Mouse (Mus musculus): ENCODE results near the gene Trim30a. TPM values are rescaled to one million over a fixed set of nuclear protein-coding genes. Genes with fewer than 3 reads are reported as not detected.

Gene Trim30a
- 1.3 and 1.9 TPM in 2 replicates for polyA plus RNA-seq (2012; rRNA removed)

DNA sequence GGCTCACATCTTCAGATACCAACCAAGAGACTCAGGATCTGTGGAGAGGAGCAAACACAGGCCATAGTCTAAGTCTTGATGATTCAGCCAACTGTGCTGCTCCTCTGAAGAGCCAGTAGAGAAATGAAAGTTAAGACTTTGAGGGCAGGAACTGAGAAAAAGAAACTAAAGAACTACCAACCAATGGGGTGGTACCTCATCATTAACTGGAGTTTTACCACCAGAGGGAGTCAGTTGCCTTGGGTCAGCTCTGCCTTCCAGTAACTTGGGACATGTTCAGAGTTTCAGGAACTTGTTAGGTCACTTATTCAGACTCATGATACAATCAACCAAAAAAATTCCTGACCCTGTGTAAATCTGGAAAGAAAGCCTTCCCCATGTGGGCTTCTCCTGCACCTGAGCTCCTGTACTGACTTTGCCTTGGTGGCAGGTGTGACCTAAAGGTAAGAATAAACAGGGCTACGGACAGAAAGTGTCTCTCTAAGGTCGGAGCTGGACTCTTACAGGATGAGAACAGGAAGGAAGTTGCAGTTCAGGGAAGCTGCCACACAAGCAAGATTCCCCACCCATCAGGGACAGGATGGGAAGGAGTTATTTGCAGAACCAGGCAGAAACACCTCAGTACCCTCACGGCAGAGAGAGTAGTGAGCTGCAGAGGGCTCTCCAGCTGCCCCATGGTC, at the start of gene Trim30a:
Gene Trim30a (minus strand): TSS at position 129 of the 680 bp plus-strand sequence.

DNA sequence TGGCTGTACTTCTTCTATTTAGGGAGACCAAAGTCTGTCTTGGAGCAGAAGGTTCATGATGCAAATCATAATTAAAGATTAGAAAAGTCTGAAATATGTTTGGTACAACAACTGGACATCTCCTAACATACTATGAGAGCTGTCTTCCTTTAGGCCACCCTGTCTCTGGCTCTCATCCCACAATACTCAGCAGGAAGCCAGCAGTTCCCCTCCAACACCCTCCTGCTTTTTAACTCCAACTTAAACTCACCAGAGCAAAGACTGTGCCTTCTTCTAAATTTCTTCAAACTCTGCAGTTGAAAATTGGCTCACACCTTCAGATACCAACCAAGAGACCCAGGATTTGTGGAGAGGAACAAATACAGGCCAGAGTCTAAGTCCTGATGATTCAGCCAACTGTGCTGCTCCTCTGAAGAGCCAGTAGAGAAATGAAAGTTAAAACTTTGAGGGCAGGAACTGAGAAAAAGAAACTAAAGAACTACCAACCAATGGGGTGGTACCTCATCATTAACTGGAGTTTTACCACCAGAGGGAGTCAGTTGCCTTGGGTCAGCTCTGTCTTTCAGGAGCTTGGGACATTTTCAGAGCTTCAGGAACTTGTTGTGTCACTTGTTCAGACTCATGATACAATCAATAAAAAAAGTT, 42.5 kb upstream of the Trim30a start, which contains the start of gene Trim30d:
Gene Trim30d (minus strand): TSS at position 429 of the 645 bp plus-strand sequence.

GRCm38 (mm10) chr7:104400698-104401097, 64.3 kb downstream of the Trim30a start, which contains the start of gene Trim30c:
Gene Trim30c (minus strand): TSS chr7:104400837.

GRCm38 (mm10) chr7:104369736-104370414, 95.1 kb downstream of the Trim30a start, which contains the start of gene Trim30b:
Gene Trim30b (minus strand): TSS chr7:104369884.

Other genes starting within 250 kb of the Trim30a start
- gene Trim6, start 246.4 kb downstream of the Trim30a start, polyA plus RNA-seq (2012; rRNA removed), result 0.39 and 0.59 TPM in 2 replicates
- gene Trim34a, start 220.7 kb downstream of the Trim30a start, polyA plus RNA-seq (2012; rRNA removed), result 2.1 and 3.1 TPM in 2 replicates
- gene Trim5, start 177.1 kb downstream of the Trim30a start, polyA plus RNA-seq (2012; rRNA removed), result 0.16 and 0.21 TPM in 2 replicates
- gene Trim12a, start 149.7 kb downstream of the Trim30a start, polyA plus RNA-seq (2012; rRNA removed), result 2.9 and 3.8 TPM in 2 replicates
- 0.04 TPM in 1 of 2 replicates, not detected in the other for gene Trim34b, start 135.7 kb downstream of the Trim30a start, polyA plus RNA-seq (2012; rRNA removed)
- gene Trim12c, start 111.8 kb downstream of the Trim30a start, polyA plus RNA-seq (2012; rRNA removed), result 1.7 and 1.9 TPM in 2 replicates
- gene Trim30b, start 95.3 kb downstream of the Trim30a start, polyA plus RNA-seq (2012; rRNA removed), result 0.05 TPM in 1 of 2 replicates, not detected in the other
- gene Trim30c, start 64.4 kb downstream of the Trim30a start, polyA plus RNA-seq (2012; rRNA removed), result 0.05 and 0.08 TPM in 2 replicates
- 0.74 and 0.91 TPM in 2 replicates for gene Trim30d, start 42.7 kb upstream of the Trim30a start, polyA plus RNA-seq (2012; rRNA removed)
- gene Olfr651, start 84.9 kb upstream of the Trim30a start, polyA plus RNA-seq (2012; rRNA removed), result not detected in 2 replicates
- gene Olfr652, start 95.7 kb upstream of the Trim30a start, polyA plus RNA-seq (2012; rRNA removed), result not detected in 2 replicates
- gene Olfr653, start 112.1 kb upstream of the Trim30a start, polyA plus RNA-seq (2012; rRNA removed), result not detected in 2 replicates
- not detected in 2 replicates for gene Olfr654, start 121.8 kb upstream of the Trim30a start, polyA plus RNA-seq (2012; rRNA removed)
- gene Olfr655, start 136.6 kb upstream of the Trim30a start, polyA plus RNA-seq (2012; rRNA removed), result 0.10 TPM in 1 of 2 replicates, not detected in the other
- gene Olfr656, start 148.8 kb upstream of the Trim30a start, polyA plus RNA-seq (2012; rRNA removed), result not detected in 2 replicates
- gene Olfr657, start 159.6 kb upstream of the Trim30a start, polyA plus RNA-seq (2012; rRNA removed), result not detected in 2 replicates
- 0.09 and 0.15 TPM in 2 replicates for gene Olfr658, start 182.1 kb upstream of the Trim30a start, polyA plus RNA-seq (2012; rRNA removed)
- gene Olfr659, start 201.6 kb upstream of the Trim30a start, polyA plus RNA-seq (2012; rRNA removed), result not detected in 2 replicates
- not detected in 2 replicates for gene Olfr661, start 221.3 kb upstream of the Trim30a start, polyA plus RNA-seq (2012; rRNA removed)

Data from central nervous system, embryonic 18 days (tissue).